Mouse (Mus musculus): ENCODE measurements around the gene Thsd4. TPM values are rescaled to one million over a fixed set of nuclear protein-coding genes. Genes with fewer than 3 reads are reported as not detected.

Gene Thsd4
- polyA plus RNA-seq, 1 experiment: 4.3 TPM

- Histone ChIP-seq H3K27ac (ENCODE audit: control insufficient read depth, insufficient read depth, low read length) (no peak overlapping the region), H3K36me3 (ENCODE audit: control insufficient read depth, insufficient read depth, low read length) (no peaks in the 10 kb centered on the region)
- 91% methylated on average over 8 of the region's 8 CpGs for whole genome bisulfite sequencing
These were observed 574.6 kb downstream of the Thsd4 start for GRCm38 (mm10) chr9:59947271-59947670.

GRCm38 (mm10) chr9:59945241-59945640 is 576.6 kb downstream of the Thsd4 start:
- no peak overlapping the region for H3K27ac ChIP-seq (ENCODE audit: control insufficient read depth, insufficient read depth, low read length)
- TF ChIP-seq POLR2A (IDR thresholded peaks at IDR 0.05; ENCODE audit: control insufficient read depth, extremely low read depth, insufficient read depth, low read length, poor library complexity): no peak
- no peak for TF ChIP-seq CTCF (IDR thresholded peaks at IDR 0.05; ENCODE audit: borderline replicate concordance, control insufficient read depth, extremely low read depth, insufficient read depth, low read length, poor library complexity)
- 88% methylated on average over 3 of the region's 3 CpGs for WGBS
- H3K4me1 ChIP-seq (replicated peaks; ENCODE audit: control insufficient read depth, insufficient read depth, low read length): peaks cover 5% of the 10 kb centered on the region; the same call in 1 of the 2 replicates
- no peaks in the 10 kb centered on the region for H3K36me3 ChIP-seq (ENCODE audit: control insufficient read depth, insufficient read depth, low read length)
- H3K4me3 ChIP-seq (ENCODE audit: control insufficient read depth, insufficient read depth, low read length): no peak overlapping the region
- DNase-seq: no peak
- H3K27me3 ChIP-seq (ENCODE audit: control insufficient read depth, insufficient read depth, low read length): no peaks in the 10 kb centered on the region

More at GRCm38 (mm10) chr9:59947271-59947670, 574.6 kb downstream of the Thsd4 start:
- Histone ChIP-seq H3K4me3 (ENCODE audit: control insufficient read depth, insufficient read depth, low read length) (no peak overlapping the region), H3K4me1 (replicated peaks; ENCODE audit: control insufficient read depth, insufficient read depth, low read length) (0 out of 2 replicates have a peak, but pooled peaks cover 2% of the 10 kb centered on the region), H3K27me3 (ENCODE audit: control insufficient read depth, insufficient read depth, low read length) (no peaks in the 10 kb centered on the region)
- DNase-seq: no peak
- TF ChIP-seq POLR2A (IDR thresholded peaks at IDR 0.05; ENCODE audit: control insufficient read depth, extremely low read depth, insufficient read depth, low read length, poor library complexity) (no peak), CTCF (IDR thresholded peaks at IDR 0.05; ENCODE audit: borderline replicate concordance, control insufficient read depth, extremely low read depth, insufficient read depth, low read length, poor library complexity) (no peak)

- no peak for DNase-seq
- TF ChIP-seq POLR2A (IDR thresholded peaks at IDR 0.05; ENCODE audit: control insufficient read depth, extremely low read depth, insufficient read depth, low read length, poor library complexity) (no peak), CTCF (IDR thresholded peaks at IDR 0.05; ENCODE audit: borderline replicate concordance, control insufficient read depth, extremely low read depth, insufficient read depth, low read length, poor library complexity) (no peak)
- Histone ChIP-seq H3K27me3 (ENCODE audit: control insufficient read depth, insufficient read depth, low read length) (no peaks in the 10 kb centered on the region), H3K36me3 (ENCODE audit: control insufficient read depth, insufficient read depth, low read length) (no peaks in the 10 kb centered on the region), H3K27ac (ENCODE audit: control insufficient read depth, insufficient read depth, low read length) (no peak overlapping the region), H3K4me3 (ENCODE audit: control insufficient read depth, insufficient read depth, low read length) (no peak overlapping the region), H3K4me1 (replicated peaks; ENCODE audit: control insufficient read depth, insufficient read depth, low read length) (peaks cover 5% of the 10 kb centered on the region; the same call in 1 of the 2 replicates)
- 93% methylated on average over 6 of the region's 6 CpGs for WGBS
These were observed 578.0 kb downstream of the Thsd4 start for GRCm38 (mm10) chr9:59943826-59944225.

- Histone ChIP-seq H3K27me3 (ENCODE audit: control insufficient read depth, insufficient read depth, low read length) (no peaks in the 10 kb centered on the region), H3K27ac (ENCODE audit: control insufficient read depth, insufficient read depth, low read length) (peak overlapping the region; percentile 22; the same call in 1 of the 2 replicates), H3K4me1 (replicated peaks; ENCODE audit: control insufficient read depth, insufficient read depth, low read length) (peaks cover 7% of the 10 kb centered on the region), H3K36me3 (ENCODE audit: control insufficient read depth, insufficient read depth, low read length) (no peaks in the 10 kb centered on the region), H3K4me3 (ENCODE audit: control insufficient read depth, insufficient read depth, low read length) (no peak overlapping the region)
- DNase-seq: no peak
- TF ChIP-seq POLR2A (IDR thresholded peaks at IDR 0.05; ENCODE audit: control insufficient read depth, extremely low read depth, insufficient read depth, low read length, poor library complexity): no peak
- TF ChIP-seq CTCF (IDR thresholded peaks at IDR 0.05; ENCODE audit: borderline replicate concordance, control insufficient read depth, extremely low read depth, insufficient read depth, low read length, poor library complexity): no peak
- WGBS: 75% methylated on average over 5 of the region's 5 CpGs
These were observed 579.3 kb downstream of the Thsd4 start for GRCm38 (mm10) chr9:59942501-59943085.

GRCm38 (mm10) chr9:59941885-59942350 is 579.9 kb downstream of the Thsd4 start:
- H3K36me3 ChIP-seq (ENCODE audit: control insufficient read depth, insufficient read depth, low read length): no peaks in the 10 kb centered on the region
- peak; percentile 36 for DNase-seq
- TF ChIP-seq CTCF (IDR thresholded peaks at IDR 0.05; ENCODE audit: borderline replicate concordance, control insufficient read depth, extremely low read depth, insufficient read depth, low read length, poor library complexity) (no peak), POLR2A (IDR thresholded peaks at IDR 0.05; ENCODE audit: control insufficient read depth, extremely low read depth, insufficient read depth, low read length, poor library complexity) (no peak)
- H3K4me3 ChIP-seq (ENCODE audit: control insufficient read depth, insufficient read depth, low read length): no peak overlapping the region
- 1% methylated on average over 9 of the region's 9 CpGs for WGBS
- peaks cover 8% of the 10 kb centered on the region for H3K4me1 ChIP-seq (replicated peaks; ENCODE audit: control insufficient read depth, insufficient read depth, low read length)
- H3K27me3 ChIP-seq (ENCODE audit: control insufficient read depth, insufficient read depth, low read length): no peaks in the 10 kb centered on the region
- peak overlapping the region; percentile 37 for H3K27ac ChIP-seq (ENCODE audit: control insufficient read depth, insufficient read depth, low read length)

- H3K4me3 ChIP-seq (ENCODE audit: control insufficient read depth, insufficient read depth, low read length): no peak overlapping the region
- 66% methylated on average over 12 of the region's 12 CpGs for WGBS
- peak overlapping the region; percentile 59 for H3K27ac ChIP-seq (ENCODE audit: control insufficient read depth, insufficient read depth, low read length)
- no peaks in the 10 kb centered on the region for H3K27me3 ChIP-seq (ENCODE audit: control insufficient read depth, insufficient read depth, low read length)
- DNase-seq: no peak
- H3K4me1 ChIP-seq (replicated peaks; ENCODE audit: control insufficient read depth, insufficient read depth, low read length): peaks cover 12% of the 10 kb centered on the region
- TF ChIP-seq POLR2A (IDR thresholded peaks at IDR 0.05; ENCODE audit: control insufficient read depth, extremely low read depth, insufficient read depth, low read length, poor library complexity): no peak
- no peak for TF ChIP-seq CTCF (IDR thresholded peaks at IDR 0.05; ENCODE audit: borderline replicate concordance, control insufficient read depth, extremely low read depth, insufficient read depth, low read length, poor library complexity)
- H3K36me3 ChIP-seq (ENCODE audit: control insufficient read depth, insufficient read depth, low read length): no peaks in the 10 kb centered on the region
These were observed 580.6 kb downstream of the Thsd4 start for GRCm38 (mm10) chr9:59940913-59941884.
